Mouse (Mus musculus) erythroblast, embryonic 14.5 days (primary cell): Measurements from ENCODE around the gene Smurf1.

ENCODE experiments used
- GATA1 ChIP-seq: IDR thresholded peaks from 2 replicates; pipeline ENCODE4 v1.6.1; 2012; ENCODE audit warnings: low read length, inconsistent platforms, mixed read lengths
- TAL1 ChIP-seq: IDR thresholded peaks from 3 replicates; pipeline ENCODE4 v1.6.1; 2012; ENCODE audit warnings: low read length, inconsistent platforms, mixed read lengths

DNA sequence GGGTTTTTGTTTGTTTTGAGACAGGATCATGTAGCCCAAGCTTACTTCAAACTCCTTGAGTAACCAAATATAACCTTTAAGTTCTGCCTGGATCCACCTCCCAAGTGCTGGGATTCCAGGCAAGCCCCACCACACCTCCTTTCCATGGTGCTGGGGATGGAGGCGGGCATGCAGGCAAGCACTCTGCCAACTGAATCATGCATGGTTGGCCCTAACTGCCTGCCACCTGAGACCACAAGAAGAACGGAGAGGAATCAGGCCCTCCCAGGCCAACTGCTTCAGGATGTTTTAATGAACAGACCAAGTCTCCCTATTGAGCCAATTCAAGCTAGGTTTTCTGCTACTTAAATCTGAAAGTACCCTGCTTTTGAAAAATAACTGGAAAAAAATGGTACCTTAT, 13.1 kb downstream of the Smurf1 start:
- TF ChIP-seq GATA1 (no peak), TAL1 (no peak)
